Mouse (Mus musculus): ENCODE data around the gene Zmynd10. TPM values are rescaled to one million over a fixed set of nuclear protein-coding genes. Genes with fewer than 3 reads are reported as not detected.

The Zmynd10 gene
- polyA plus RNA-seq, 1 experiment from 2014 or later: 3.6 TPM

Other genes with a start within 250 kb of the Zmynd10 start
- 12.1 and 14.1 TPM in 2 replicates for gene Hemk1, start 208.9 kb upstream of the Zmynd10 start, polyA plus RNA-seq (2016; fragmentation: Nextera tagmentation; extraction: Ambion mirVana)
- gene 6430571L13Rik, start 206.7 kb upstream of the Zmynd10 start, polyA plus RNA-seq (2016; fragmentation: Nextera tagmentation; extraction: Ambion mirVana): 3.6 and 4.7 TPM in 2 replicates
- 4.6 and 4.7 TPM in 2 replicates for gene Cacna2d2, start 147.7 kb upstream of the Zmynd10 start, polyA plus RNA-seq (2016; fragmentation: Nextera tagmentation; extraction: Ambion mirVana)
- 48.1 and 50.4 TPM in 2 replicates for gene Tmem115, start 13.4 kb upstream of the Zmynd10 start, polyA plus RNA-seq (2016; fragmentation: Nextera tagmentation; extraction: Ambion mirVana)
- 21.9 and 22.6 TPM in 2 replicates for gene Cyb561d2, start 5.1 kb upstream of the Zmynd10 start, polyA plus RNA-seq (2016; fragmentation: Nextera tagmentation; extraction: Ambion mirVana)
- 47.5 and 50.5 TPM in 2 replicates for gene Nprl2, start 5.1 kb upstream of the Zmynd10 start, polyA plus RNA-seq (2016; fragmentation: Nextera tagmentation; extraction: Ambion mirVana)
- gene Rassf1, start 4.3 kb downstream of the Zmynd10 start, polyA plus RNA-seq (2016; fragmentation: Nextera tagmentation; extraction: Ambion mirVana): 37.3 and 39.9 TPM in 2 replicates
- gene Tusc2, start 16.0 kb downstream of the Zmynd10 start, polyA plus RNA-seq (2016; fragmentation: Nextera tagmentation; extraction: Ambion mirVana): 84.8 and 87.0 TPM in 2 replicates
- 105 and 109 TPM in 2 replicates for gene Hyal2, start 20.6 kb downstream of the Zmynd10 start, polyA plus RNA-seq (2016; fragmentation: Nextera tagmentation; extraction: Ambion mirVana)
- gene Hyal1, start 29.6 kb downstream of the Zmynd10 start, polyA plus RNA-seq (2016; fragmentation: Nextera tagmentation; extraction: Ambion mirVana): 8.1 and 9.6 TPM in 2 replicates
- 13.5 and 15.0 TPM in 2 replicates for gene Naa80, start 31.6 kb downstream of the Zmynd10 start, polyA plus RNA-seq (2016; fragmentation: Nextera tagmentation; extraction: Ambion mirVana)
- gene Hyal3, start 33.5 kb downstream of the Zmynd10 start, polyA plus RNA-seq (2016; fragmentation: Nextera tagmentation; extraction: Ambion mirVana): 1.2 and 1.4 TPM in 2 replicates
- gene Ifrd2, start 40.3 kb downstream of the Zmynd10 start, polyA plus RNA-seq (2016; fragmentation: Nextera tagmentation; extraction: Ambion mirVana): 19.5 and 21.9 TPM in 2 replicates
- 5.1 TPM in 2 replicates for gene Sema3b, start 61.9 kb downstream of the Zmynd10 start, polyA plus RNA-seq (2016; fragmentation: Nextera tagmentation; extraction: Ambion mirVana)
- 516 and 531 TPM in 2 replicates for gene Gnai2, start 88.1 kb downstream of the Zmynd10 start, polyA plus RNA-seq (2016; fragmentation: Nextera tagmentation; extraction: Ambion mirVana)
- 12.5 and 12.9 TPM in 2 replicates for gene Slc38a3, start 122.2 kb downstream of the Zmynd10 start, polyA plus RNA-seq (2016; fragmentation: Nextera tagmentation; extraction: Ambion mirVana)
- gene Gnat1, start 132.4 kb downstream of the Zmynd10 start, polyA plus RNA-seq (2016; fragmentation: Nextera tagmentation; extraction: Ambion mirVana): 1.4 and 2.6 TPM in 2 replicates
- 26.8 and 28.3 TPM in 2 replicates for gene Sema3f, start 163.2 kb downstream of the Zmynd10 start, polyA plus RNA-seq (2016; fragmentation: Nextera tagmentation; extraction: Ambion mirVana)
- gene Rbm5, start 223.7 kb downstream of the Zmynd10 start, polyA plus RNA-seq (2016; fragmentation: Nextera tagmentation; extraction: Ambion mirVana): 260 and 271 TPM in 2 replicates

Data from hindbrain, embryonic 12.5 days (tissue).